Mouse (Mus musculus): ENCODE measurements around the gene Gdpd5.
"Not testable (repeated sequence)": the region's sequence is repeated elsewhere in the genome, so short reads cannot be mapped to it uniquely, and the experiment has no call there.

Gdpd5 gene

DNA sequence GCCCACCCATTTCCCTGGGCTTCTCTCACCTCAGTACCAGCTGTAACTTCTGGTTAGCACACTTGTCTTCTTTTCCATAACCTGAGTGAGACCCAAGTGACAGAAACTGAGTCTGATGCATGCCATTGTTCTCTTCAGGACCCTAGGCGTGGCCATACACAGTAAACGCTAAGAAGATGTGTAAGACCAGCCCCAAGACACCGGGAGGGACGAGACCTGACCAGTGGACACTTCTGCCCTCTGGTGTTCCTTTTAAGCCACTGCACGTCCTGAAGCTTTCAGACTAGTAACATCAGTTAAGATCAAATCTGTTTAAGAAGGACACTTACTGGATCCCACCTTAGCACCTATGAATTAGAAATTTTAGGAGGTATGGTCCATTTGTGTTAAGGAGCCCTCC is 16.1 kb upstream of the Gdpd5 start:
- DNase-seq (ENCODE audit: low spot score in 2 of 2), result peak; percentile 54 to 71

DNA sequence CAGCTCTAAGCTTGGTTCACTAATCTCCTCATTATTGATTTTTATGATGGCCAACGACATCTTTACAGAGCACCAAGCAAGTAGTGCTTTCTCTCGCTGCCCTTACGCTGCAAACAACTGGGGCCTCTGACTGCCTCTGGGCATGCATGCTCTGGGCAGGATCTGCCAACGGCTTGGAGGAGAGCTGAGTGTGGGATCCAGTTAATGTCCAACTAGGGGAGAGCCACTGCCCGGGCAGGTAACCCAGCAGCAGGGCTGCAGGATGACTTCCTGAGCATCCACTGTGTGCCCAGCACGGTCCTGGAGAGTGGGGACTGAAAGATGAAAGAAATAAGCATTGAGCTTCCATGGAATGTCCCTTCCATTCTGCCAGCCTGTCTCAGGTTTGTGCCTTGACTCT is 14.5 kb upstream of the Gdpd5 start:
- DNase-seq (ENCODE audit: low spot score in 2 of 2), result no peak

DNA sequence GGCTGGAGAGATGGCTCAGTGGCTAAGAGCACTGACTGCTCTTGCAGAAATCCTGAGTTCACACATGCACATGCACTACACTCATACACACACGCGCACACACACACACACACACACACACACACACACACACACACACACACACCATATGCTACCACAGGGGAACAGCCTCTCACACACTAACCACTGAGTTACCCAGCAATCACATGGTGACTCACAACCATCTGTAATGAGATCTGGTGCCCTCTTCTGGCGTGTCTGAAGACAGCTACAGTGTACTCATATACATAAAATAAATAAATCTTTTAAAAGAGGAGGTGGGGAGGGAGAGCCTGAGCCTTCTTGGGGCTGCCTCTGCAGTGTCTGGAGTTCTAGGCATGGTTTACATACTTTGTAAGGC is 6.9 kb upstream of the Gdpd5 start:
- not testable (repeated sequence) for DNase-seq (ENCODE audit: low spot score in 2 of 2)

DNA sequence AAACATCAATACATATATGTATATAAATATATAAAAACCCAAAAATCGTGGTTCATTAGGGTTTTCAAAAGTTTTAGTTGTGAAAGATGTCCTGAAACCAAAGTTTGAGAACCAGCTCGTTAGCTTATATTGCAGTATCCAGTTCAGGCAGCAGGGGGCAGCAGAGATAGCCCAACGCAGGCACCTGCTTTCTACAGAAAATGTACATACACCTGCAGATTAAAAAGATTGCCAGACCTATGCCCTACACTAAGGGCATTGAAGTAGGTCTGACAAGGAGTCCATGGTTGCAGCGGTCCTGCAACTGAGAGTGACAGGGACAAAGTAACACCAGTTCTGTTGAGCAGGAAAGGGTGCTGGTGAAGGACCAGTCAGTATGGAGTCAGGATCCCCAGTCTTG is 5.8 kb upstream of the Gdpd5 start:
- DNase-seq (ENCODE audit: low spot score in 2 of 2), result peak; percentile 78 to 86

DNA sequence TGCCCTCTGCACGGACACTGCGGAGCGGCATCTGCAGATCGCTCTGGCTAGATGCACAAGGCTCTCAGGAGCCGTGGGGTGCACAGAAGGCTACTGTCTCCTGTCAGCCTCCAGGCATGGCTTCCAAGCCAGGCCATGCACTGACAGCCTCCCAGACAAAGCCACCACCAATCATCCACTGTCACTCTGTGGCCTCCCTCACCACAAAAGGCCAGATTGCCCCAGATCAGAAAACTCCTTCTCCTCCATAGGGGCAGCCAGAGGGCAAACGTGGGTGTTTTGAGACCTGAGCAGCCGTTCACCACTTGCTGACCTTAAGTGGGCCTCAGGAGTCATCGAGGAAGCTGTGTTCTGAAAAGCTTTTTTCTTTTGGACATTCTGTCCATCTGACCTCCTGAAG is 2.3 kb upstream of the Gdpd5 start:
- no peak for DNase-seq (ENCODE audit: low spot score in 2 of 2)

DNA sequence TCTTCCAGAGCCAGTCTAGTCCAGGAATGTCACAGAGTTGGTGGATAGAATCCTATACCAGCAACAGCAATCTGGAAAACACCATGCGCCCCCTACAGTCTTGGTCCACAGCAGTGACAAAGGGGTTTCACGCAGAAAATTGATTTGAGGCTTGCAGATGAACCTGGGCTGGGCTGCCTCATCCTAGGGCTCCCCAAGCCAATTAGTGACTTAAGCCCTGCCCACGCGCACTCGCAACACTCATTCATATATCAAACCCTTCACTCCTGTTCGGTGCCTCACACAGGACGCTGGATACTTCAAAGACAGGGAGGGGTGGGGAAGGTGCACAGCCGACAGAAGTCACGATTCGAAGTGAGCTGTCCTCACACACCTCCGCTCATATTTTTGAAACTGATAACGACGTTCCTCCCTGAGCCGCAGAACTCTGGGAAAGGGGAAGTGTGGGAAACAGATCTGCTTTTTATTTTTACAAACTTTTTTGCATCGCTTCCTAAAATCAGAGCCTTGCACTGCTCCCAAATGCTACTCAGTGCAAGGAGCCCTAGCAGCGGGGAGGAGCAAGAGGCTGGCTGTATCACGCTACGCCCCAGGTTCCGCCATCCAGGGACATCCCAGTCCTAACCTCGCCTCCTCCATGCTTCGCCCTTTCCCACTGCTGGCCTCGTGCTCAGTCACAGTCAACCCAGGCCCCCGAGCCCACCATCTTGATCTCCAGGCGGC is 562 bp upstream of the Gdpd5 start:
- DNase-seq (ENCODE audit: low spot score in 2 of 2), result no peak

DNA sequence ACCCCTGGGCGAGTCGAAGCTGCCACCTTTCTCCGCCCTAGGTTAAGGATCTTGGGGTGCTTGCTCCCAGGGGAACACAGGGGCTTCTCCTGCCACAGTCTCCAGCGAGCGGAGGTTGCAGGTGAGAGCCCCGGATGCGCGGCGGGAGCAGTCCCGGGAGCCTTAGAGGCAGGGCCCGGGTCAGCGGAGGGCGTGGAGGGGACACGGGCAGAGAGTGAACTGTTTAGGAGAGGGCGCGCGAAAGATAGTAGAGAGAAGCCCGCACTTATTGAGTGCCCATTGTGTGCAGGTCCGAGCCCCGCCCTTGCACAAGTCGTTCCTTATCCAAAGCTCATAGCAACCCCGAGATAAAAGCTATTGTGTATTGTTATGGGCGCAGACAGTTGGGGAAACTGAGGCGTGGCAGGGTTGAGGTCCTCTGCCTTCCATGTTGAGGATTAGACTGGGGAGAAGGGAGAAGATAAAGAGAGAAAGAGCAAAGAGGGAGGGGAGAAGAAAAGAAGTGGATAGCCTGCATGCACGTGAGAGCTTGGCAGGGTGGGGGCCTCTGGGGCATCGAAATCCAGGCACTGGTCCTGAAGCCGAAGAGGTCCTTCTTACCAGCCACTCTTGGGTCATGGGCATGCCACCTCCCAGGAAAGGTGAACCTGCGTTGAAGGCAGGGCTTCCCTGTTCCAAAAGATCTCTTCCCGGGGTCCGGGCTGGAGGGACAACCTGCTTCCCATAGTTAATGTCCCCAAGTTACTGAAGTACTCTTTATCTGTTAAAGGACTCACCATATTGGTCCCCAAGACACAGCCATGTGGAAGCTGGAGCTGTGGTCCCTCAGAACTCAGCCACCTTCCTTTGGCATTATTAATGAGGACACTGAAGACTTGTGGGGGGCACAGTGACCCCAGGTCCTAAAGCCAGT is 1.1 kb downstream of the Gdpd5 start:
- no peak for DNase-seq (ENCODE audit: low spot score in 2 of 2)

DNA sequence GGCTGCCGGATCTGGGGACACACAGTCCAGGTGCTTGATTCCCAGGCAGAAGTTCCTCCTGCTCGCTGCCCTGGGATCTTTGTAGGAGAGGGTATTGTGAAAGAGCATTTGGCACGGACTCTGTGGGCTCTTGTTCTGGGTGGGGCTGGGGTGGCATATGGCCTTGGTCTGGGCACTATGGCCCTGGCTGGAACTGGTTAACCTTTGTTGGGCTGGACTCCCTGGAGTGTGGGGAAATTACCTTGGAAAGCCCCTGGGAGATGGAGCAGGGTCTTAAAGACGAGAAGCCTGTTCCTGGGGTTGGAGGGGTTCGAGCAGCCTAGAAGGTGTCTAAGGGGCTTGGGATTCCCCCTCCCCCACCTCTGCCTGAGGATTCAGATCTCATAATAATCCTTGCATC is 2.0 kb downstream of the Gdpd5 start:
- no peak for DNase-seq (ENCODE audit: low spot score in 2 of 2)

DNA sequence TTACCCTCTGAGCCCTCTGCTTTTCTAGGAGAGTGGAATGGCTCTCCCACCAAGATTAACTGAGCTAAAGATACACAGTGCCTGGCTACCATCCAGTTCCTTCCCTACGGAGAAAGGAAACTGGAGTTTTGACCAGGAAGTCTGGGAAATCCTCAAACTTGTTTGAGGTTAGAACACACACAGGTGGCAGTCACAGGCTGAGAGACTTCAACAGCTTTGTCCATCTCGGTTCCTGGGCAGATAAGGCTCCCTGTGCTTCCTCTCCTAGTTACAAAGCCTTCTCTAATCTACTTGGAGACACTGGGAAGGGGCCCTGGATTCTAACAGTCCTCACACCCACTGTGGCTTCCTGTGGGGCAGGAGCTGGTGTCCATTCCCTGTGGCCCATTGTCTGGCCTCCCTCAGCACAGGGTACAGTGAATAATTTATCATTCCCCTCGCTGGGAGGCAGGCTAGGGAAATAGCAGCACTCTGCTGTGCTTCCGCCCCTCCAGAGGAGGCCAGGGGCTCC is 2.9 kb downstream of the Gdpd5 start:
- DNase-seq (ENCODE audit: low spot score in 2 of 2), result no peak

DNA sequence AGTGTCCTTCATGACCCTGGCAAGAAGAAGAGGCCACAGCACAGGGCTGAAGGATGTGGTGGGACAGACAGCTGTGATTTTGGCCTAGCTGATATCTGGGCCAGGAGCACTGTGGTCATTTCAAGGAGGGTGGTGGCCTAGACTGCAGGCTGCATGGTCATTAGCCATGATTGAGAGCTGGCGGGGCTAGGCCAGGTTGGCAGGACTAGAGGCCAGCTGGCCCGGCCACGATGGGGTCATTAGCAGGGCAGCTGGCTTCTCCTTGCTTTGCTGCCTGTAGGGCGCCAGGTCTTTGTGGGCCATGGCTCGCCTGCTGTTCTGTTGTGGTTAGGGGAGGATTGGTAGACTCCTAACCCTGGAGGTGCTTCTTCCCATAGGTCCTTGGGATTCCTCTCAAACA is 4.8 kb downstream of the Gdpd5 start:
- DNase-seq (ENCODE audit: low spot score in 2 of 2), result no peak

DNA sequence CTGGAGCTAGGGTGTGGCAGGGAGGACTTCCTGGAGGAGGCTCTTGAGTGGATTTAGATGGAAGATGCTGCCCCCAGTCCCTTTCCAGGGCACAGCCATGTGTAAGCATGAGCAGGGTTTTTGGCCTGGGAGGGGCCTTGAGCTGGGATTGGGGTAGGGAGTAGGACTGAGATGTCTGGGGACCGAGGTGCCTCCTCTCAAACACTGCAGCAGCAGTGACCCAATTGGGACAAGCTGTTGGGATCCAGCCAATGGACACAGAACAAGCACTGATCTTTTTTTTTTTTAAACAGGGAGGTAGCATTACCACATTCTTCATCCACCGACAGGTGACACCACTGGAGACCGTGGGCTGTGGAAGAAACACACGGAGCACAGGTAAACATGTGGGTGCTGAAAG is 5.6 kb downstream of the Gdpd5 start:
- no peak for DNase-seq (ENCODE audit: low spot score in 2 of 2)

DNA sequence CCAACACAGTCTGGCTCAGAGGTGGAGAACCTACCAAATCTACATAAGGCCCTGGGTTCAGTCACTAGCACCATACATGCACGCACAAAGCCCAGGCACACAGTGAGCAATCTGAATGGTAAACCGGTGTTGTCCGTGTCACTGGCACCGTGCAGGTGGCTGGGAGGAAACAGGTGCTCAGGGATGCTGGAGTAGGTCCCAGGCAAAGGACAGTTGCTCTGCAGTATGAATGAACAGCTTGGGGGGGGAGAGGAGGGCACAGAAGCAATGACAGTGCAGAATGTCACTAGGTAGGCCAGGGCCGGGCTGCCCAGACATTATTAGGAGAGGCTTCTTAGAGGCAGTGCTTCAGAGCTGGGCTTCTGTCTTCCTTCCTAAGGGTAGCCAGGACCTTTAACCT is 6.1 kb downstream of the Gdpd5 start:
- DNase-seq (ENCODE audit: low spot score in 2 of 2), result no peak

DNA sequence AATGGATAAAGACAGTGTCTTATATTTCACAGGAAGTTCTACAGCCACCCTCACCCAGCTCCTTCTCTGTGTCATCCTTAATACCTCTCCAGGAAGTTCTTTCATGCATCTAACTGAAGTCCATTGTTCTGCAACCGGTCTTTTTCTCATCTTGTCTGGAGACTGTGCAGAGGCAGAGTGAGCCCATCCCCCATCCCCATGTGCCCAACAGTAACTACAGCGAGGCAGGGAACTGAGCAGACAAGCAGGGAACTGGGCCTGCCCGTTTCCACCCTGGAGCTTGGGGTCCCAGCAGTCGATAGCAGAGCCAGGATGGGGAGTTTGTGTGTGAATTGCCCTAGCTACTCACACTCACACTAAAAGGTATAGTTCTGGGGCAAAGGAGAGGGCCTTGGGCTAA is 9.3 kb downstream of the Gdpd5 start:
- DNase-seq (ENCODE audit: low spot score in 2 of 2), result no peak

DNA sequence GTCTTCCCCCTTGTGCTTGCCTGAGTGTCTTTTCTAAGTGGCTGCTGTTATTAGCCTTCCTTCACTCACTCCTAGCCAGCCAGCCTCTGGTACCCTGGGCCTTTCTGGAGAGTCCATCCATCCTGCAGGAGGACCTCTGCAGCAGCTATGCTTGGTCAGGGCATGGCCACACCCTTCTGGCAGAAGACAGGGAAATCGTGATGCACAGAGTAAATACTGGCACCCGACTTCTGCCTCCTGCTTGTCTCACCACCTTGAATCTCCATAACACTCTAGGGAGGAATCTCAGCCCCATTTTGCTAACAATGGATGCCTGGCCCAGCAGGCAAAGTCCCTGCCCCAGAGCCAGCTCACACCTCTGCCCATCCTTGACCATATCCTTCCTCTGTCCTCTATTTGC is 11.5 kb downstream of the Gdpd5 start:
- DNase-seq (ENCODE audit: low spot score in 2 of 2), result no peak

DNA sequence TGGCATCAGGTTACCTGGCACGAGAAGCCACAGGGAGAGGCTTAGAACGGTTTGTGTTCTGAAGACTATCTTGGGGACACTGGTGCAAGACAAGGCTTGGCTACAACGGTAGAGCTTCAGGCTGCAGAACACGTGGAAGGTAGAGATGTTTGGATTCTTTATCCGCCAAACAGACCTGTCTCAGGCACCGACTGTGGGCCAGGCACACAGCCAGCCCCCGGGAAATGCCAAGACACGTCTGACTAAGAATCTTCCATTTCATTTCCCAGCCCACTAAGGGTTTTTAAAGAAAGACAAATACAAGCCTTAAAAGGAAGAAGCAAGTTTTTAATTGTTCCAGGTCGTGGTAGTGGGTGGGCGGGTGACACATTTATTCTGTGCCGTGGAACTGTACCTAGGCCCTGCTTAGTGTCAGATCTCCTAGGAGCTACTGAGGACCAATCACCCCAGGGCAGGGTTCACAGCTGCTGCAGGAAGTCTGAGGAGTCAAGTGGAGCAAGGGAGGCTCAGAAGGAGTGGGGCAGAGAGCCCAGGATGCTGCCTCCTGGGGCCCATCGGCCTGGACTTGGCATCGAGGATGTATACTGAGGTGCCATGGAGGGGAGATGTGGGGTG is 12.6 kb downstream of the Gdpd5 start:
- peak in 1 of 2 experiments; percentile 33 for DNase-seq (ENCODE audit: low spot score in 2 of 2)

DNA sequence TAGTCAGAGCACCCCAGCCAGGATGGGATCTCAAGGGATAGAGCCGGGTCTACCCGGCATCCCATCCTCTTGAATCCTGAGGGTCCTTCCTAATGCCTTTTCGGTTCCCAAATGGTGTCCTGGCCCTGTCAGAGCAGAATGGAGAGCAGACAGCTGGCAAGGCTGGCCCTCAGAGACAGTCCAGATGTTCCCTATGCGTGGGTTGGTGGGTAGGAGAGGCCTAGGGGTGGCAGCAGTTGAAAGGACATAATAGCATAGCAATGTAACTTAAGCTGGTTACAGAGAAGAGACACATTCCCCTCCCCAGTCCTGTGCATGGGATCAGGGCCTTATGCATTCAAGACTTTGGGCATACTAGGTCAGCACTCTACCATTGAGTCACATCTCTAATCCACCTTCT is 14.2 kb downstream of the Gdpd5 start:
- DNase-seq (ENCODE audit: low spot score in 2 of 2), result no peak

DNA sequence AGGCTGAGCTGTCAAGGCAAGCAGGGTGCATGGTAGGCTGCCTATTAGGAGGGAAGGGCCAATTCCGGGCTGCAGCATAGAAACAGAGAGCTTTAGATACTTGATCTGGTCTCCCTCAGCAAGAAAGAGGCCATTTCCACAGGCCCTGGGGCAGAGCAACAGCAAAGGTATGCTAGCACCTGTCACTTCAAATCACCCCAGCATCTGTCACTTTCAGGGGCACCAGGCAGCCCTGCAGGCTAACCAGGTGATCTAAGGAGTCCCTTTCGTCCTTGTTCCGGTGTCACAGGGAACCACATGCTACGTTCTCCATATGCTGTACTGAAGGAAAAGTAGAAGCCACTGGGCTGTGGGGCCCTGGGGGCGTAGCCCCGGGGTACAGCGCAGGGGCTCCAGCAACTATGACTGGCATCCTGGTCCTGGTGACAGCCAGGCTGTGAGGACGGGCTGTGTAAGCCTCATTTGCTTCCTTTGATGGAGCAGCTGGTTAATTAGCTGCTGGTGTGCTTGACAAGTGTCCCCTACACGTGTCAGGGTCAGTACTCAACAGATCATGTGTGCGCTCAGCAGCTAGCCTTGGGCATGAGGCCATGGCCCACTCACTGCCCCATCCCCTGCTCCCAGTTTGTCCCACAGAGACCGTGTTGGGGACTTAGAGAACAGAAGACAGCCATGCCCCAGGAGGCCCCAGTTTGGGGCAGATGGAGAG is 14.8 kb downstream of the Gdpd5 start:
- no peak for DNase-seq (ENCODE audit: low spot score in 2 of 2)

DNA sequence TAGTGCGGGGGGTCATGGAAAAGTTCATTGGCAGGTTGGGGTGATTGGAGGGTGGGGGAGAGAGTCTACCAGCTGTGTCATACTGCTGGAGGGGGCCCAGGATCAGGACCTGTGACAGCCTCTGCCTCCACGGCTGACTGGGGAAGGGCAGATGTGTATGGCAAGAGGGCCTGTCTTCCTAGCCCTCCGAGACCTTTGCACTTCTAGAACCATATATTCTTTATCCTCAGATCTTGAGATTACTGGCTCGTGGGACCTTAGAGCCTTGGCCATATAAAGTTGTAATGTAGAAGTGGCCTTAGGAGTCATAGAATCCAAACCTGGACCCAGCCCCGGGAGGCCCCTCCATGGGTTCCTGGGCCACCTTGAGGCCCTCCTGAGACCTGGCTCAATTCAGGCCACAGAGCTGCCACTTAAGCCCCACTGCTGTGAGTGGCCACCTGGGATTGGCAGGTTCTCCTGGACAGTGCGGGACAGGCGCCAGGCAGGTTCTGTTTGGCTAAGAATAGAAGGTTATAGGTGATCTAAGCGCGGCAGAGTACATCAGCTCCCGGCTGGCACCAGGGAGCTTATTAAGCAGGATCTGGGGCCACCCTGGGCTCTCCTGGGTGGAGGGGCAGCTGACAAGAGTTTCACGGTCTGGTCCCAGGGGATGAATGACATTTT is 15.9 kb downstream of the Gdpd5 start:
- no peak for DNase-seq (ENCODE audit: low spot score in 2 of 2)

DNA sequence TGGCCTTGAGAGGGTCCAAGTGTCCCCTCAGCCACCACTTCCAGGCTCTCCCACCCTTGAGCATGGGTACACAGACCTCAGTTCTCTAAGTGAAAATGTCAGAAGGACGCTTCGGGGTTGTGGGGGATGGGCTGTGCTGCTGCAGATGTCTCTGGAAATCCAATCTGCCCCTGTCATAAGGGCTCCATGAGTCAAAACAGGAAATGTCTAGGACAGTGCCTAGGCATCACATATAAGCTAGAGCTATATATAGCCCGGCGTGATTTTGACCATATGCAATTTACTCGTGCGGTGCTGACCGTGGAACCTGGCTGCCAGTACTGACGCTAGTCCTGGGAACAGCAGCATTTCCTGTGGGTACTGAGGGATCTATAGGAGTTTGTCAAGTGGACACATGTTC is 20.2 kb downstream of the Gdpd5 start:
- no peak for DNase-seq (ENCODE audit: low spot score in 2 of 2)

DNA sequence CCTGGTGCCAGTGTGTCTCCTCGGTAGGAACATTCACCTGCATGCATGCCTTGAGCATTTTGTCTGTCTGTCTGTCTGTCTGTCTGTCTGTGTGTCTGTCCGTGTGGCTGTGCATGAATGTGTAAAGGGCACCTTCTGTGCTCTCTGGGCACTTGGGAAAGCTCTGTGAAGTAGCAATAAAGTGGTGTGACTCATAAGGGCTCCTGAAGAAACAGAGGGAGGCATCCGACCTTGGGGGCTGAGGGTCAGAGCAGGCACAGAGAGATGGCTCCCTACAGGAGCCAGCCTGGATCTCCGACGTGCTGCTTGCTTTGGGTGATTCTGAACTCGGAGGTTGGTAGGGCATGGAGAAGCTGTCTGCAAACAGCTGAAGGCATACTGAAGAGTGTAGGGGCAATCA is 21.3 kb downstream of the Gdpd5 start:
- DNase-seq (ENCODE audit: low spot score in 2 of 2), result no peak

DNA sequence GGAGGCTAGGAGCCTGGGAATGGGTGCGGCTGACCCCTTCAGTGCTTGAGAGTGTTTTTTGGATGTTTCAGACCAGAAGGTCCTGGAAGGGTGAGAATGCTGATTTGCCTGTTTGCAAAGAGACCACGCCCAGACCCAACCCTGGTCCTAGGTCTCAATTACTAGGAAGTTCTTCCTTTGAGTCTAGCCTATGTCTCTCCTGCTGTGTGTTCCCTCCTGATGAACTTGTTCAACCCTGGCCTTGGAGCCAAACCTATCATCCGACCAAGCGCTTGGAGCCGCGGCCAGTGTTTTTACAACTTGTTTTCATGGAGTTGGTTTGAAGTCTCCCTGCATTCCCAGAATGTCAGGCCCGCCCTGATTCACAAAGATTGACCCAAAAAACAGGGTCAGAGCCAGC is 22.0 kb downstream of the Gdpd5 start:
- no peak for DNase-seq (ENCODE audit: low spot score in 2 of 2)

All from frontal cortex, postnatal 25 days (tissue).